Mouse (Mus musculus): ENCODE measurements around the gene Kcnip2. TPM values are rescaled to one million over a fixed set of nuclear protein-coding genes. Genes with fewer than 3 reads are reported as not detected.

The Kcnip2 gene
- 17.0 and 19.2 TPM in 2 replicates for polyA plus RNA-seq (2015; fragmentation: Nextera tagmentation; extraction: Ambion mirVana)

- H3K4me2 ChIP-seq (ENCODE audit: low read length), result peak within 1 kb of the TSS; percentile 92
- H3K27ac ChIP-seq (ENCODE audit: low read depth, low read length), result peak within 1 kb of the TSS; percentile 9; the same call in 1 of the 2 replicates
- ATAC-seq, result peak; percentile 48
- peaks cover 24% of the 10 kb centered on the region for H3K4me1 ChIP-seq (ENCODE audit: control insufficient read depth, insufficient read depth, low read depth, low read length)
- H3K4me3 ChIP-seq (ENCODE audit: low read length), result peak within 1 kb of the TSS; percentile 47
- H3K9ac ChIP-seq (ENCODE audit: low read depth, low read length), result peak within 1 kb of the TSS; percentile 61
- WGBS, result 1% methylated on average over 21 of the region's 29 CpGs
- H3K36me3 ChIP-seq (ENCODE audit: control insufficient read depth, insufficient read depth, low read length), result no peaks in the 10 kb centered on the region
- H3K27me3 ChIP-seq (replicated peaks; ENCODE audit: control insufficient read depth, insufficient read depth, low read length), result no peaks in the 10 kb centered on the region
- no peaks in the 10 kb centered on the region for H3K9me3 ChIP-seq (ENCODE audit: control insufficient read depth, low read length)
Observed at GRCm38 (mm10) chr19:45815831-45816405, at the start of gene Kcnip2. Gene Kcnip2 (minus strand): TSS chr19:45816061.

DNA sequence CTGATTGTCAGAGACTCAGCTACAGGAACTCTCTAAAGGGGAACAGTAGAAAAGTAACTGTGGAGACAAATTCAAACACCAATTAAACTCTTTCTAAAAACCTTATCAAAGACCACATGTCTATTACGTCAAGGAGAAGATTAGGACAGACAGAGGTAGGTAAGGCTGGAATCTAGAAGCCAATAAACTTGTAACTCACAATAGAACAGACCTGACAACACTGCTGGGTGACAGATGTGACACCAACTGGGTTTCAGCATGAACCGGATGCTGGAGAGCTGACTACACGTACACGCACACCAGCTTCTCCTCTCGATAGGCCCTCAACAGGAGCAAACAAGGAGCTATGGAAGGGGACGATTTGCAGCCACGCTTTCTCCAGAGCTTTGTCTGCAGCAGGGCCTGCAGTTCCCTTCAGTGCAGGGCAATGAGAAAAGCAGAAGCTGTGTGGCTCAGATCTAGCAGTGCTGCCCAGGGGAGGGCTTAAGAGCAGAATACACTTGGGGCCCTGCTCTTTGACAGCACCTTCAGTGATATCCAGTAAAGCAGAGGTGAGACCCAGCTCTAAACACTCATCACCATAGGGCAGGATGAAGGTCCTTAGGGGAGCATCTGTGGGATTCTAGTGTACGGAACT lies 39.5 kb upstream of the Kcnip2 start:
- WGBS, result 70% methylated on average over 8 of the region's 8 CpGs
- ATAC-seq, result no peak
- Histone ChIP-seq H3K4me1 (ENCODE audit: control insufficient read depth, insufficient read depth, low read depth, low read length) (peaks cover 3% of the 10 kb centered on the region; the same call in 1 of the 2 replicates), H3K27ac (ENCODE audit: low read depth, low read length) (no peak overlapping the region), H3K9ac (ENCODE audit: low read depth, low read length) (peak overlapping the region; percentile 13; the same call in 1 of the 2 replicates), H3K4me2 (ENCODE audit: low read length) (no peak overlapping the region), H3K4me3 (ENCODE audit: low read length) (no peak overlapping the region), H3K9me3 (ENCODE audit: control insufficient read depth, low read length) (no peaks in the 10 kb centered on the region), H3K36me3 (ENCODE audit: control insufficient read depth, insufficient read depth, low read length) (no peaks in the 10 kb centered on the region), H3K27me3 (replicated peaks; ENCODE audit: control insufficient read depth, insufficient read depth, low read length) (no peaks in the 10 kb centered on the region)

DNA sequence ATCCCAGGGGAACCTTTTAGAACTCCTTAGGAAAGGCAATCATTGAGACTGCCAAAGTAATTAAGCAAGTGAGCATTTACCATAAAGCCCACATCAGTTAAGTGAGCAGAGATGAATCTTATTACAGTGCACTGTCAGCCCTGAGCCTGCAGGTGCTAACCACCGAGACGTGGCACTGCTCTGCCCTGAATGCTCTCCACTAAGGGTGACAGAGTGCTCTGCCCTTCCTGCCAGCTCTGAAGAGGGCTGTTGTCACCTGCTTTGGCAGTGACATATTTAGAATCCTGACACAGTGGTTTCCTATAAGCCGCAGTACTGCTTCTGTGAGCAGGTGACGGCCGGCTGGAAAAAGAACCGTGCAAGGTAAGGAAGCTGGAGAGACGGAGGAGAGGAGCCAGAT lies 38.7 kb upstream of the Kcnip2 start:
- H3K36me3 ChIP-seq (ENCODE audit: control insufficient read depth, insufficient read depth, low read length), result no peaks in the 10 kb centered on the region
- H3K9me3 ChIP-seq (ENCODE audit: control insufficient read depth, low read length), result no peaks in the 10 kb centered on the region
- no peak overlapping the region for H3K4me3 ChIP-seq (ENCODE audit: low read length)
- peaks cover 3% of the 10 kb centered on the region; the same call in 1 of the 2 replicates for H3K4me1 ChIP-seq (ENCODE audit: control insufficient read depth, insufficient read depth, low read depth, low read length)
- H3K9ac ChIP-seq (ENCODE audit: low read depth, low read length), result no peak overlapping the region
- 62% methylated on average over 7 of the region's 7 CpGs for WGBS
- no peak overlapping the region for H3K27ac ChIP-seq (ENCODE audit: low read depth, low read length)
- ATAC-seq, result peak; percentile 67
- H3K27me3 ChIP-seq (replicated peaks; ENCODE audit: control insufficient read depth, insufficient read depth, low read length), result no peaks in the 10 kb centered on the region
- no peak overlapping the region for H3K4me2 ChIP-seq (ENCODE audit: low read length)

DNA sequence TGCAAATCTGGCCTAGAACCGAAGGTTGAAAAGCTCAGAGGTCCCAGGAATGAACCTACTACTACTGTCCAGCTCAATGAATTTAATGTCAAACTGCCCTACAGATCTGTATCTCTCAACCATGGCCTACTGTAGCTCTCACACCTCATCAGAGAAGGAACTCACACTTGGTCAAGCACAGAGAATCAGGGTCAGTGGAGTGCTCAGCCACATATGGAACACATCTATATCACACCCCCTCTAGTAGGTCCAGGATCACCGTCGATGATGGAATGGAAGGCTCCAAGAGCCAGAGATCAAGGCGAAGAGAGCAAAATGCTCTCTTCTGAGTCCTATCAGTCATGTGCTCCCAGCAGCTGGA lies 31.9 kb upstream of the Kcnip2 start:
- Histone ChIP-seq H3K4me3 (ENCODE audit: low read length) (no peak overlapping the region), H3K27ac (ENCODE audit: low read depth, low read length) (no peak overlapping the region), H3K9ac (ENCODE audit: low read depth, low read length) (no peak overlapping the region), H3K4me1 (ENCODE audit: control insufficient read depth, insufficient read depth, low read depth, low read length) (no peaks in the 10 kb centered on the region), H3K9me3 (ENCODE audit: control insufficient read depth, low read length) (no peaks in the 10 kb centered on the region), H3K36me3 (ENCODE audit: control insufficient read depth, insufficient read depth, low read length) (no peaks in the 10 kb centered on the region), H3K4me2 (ENCODE audit: low read length) (no peak overlapping the region), H3K27me3 (replicated peaks; ENCODE audit: control insufficient read depth, insufficient read depth, low read length) (no peaks in the 10 kb centered on the region)
- WGBS, result 93% methylated on average over 4 of the region's 4 CpGs
- no peak for ATAC-seq

DNA sequence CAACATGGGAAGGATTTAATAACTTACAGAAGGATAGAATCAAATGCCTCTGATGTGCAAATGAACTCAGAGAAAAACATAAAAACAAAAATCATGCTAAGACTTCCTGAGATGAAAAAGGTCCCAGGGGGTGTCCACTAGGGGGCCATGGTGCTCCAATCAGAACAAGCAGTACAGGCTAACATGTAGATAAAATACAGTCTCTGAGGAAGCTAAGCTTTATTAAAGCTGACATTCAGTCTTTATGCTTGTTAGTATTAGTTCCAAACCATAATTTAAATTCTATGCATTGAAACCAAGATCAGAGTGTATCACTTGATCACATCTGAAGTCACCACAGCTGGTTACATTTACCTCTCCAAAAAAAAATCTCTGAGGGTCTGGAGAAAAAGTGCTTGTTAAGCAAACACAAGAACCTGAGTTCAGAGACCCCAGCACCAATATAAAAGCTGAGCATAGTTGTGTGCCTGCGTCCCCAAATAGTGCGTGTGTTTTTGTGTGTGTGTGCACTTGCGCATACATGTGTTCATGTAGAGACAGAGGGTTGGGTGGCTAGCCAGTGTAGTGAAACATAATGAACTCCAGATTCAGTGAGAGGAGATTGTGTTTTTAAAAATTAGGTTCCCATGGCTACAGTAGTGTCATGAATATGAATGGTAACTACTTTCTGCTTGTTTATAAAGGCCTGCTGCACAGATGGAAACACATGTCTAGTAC lies 31.3 kb upstream of the Kcnip2 start:
- Histone ChIP-seq H3K4me1 (ENCODE audit: control insufficient read depth, insufficient read depth, low read depth, low read length) (no peaks in the 10 kb centered on the region), H3K9ac (ENCODE audit: low read depth, low read length) (no peak overlapping the region), H3K4me3 (ENCODE audit: low read length) (no peak overlapping the region), H3K36me3 (ENCODE audit: control insufficient read depth, insufficient read depth, low read length) (no peaks in the 10 kb centered on the region), H3K4me2 (ENCODE audit: low read length) (no peak overlapping the region), H3K27ac (ENCODE audit: low read depth, low read length) (no peak overlapping the region), H3K9me3 (ENCODE audit: control insufficient read depth, low read length) (no peaks in the 10 kb centered on the region), H3K27me3 (replicated peaks; ENCODE audit: control insufficient read depth, insufficient read depth, low read length) (no peaks in the 10 kb centered on the region)
- no peak for ATAC-seq
- 92% methylated on average over 3 of the region's 3 CpGs for WGBS

GRCm38 (mm10) chr19:45844209-45844608 lies 28.3 kb upstream of the Kcnip2 start:
- Histone ChIP-seq H3K27ac (ENCODE audit: low read depth, low read length) (no peak overlapping the region), H3K4me2 (ENCODE audit: low read length) (no peak overlapping the region), H3K4me3 (ENCODE audit: low read length) (no peak overlapping the region), H3K9me3 (ENCODE audit: control insufficient read depth, low read length) (no peaks in the 10 kb centered on the region), H3K27me3 (replicated peaks; ENCODE audit: control insufficient read depth, insufficient read depth, low read length) (no peaks in the 10 kb centered on the region), H3K9ac (ENCODE audit: low read depth, low read length) (no peak overlapping the region), H3K4me1 (ENCODE audit: control insufficient read depth, insufficient read depth, low read depth, low read length) (no peaks in the 10 kb centered on the region), H3K36me3 (ENCODE audit: control insufficient read depth, insufficient read depth, low read length) (no peaks in the 10 kb centered on the region)
- ATAC-seq, result no peak
- 27% methylated on average over 3 of the region's 3 CpGs for WGBS

DNA sequence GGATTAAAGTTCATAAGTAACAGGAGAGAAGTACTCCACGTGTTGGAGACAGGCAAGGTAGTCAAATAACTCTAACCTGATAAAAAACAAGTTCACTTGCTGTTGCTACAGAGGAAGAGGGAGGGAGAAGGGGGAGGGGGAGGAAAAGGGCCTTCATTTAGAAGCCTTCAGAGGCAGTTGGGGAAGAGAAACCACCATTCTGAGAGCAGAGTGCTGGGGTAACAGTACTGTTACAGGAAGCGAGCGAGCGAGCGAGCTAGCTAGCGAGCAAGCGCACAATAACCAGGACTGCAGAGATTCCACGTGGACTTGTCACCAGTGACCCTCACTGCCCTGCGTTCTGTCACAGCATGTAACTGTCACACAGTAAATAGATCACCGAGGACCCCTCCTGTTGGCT lies 27.6 kb upstream of the Kcnip2 start:
- H3K27me3 ChIP-seq (replicated peaks; ENCODE audit: control insufficient read depth, insufficient read depth, low read length), result no peaks in the 10 kb centered on the region
- H3K27ac ChIP-seq (ENCODE audit: low read depth, low read length), result no peak overlapping the region
- no peak overlapping the region for H3K4me3 ChIP-seq (ENCODE audit: low read length)
- no peak overlapping the region for H3K9ac ChIP-seq (ENCODE audit: low read depth, low read length)
- 44% methylated on average over 10 of the region's 10 CpGs for WGBS
- H3K4me1 ChIP-seq (ENCODE audit: control insufficient read depth, insufficient read depth, low read depth, low read length), result no peaks in the 10 kb centered on the region
- H3K9me3 ChIP-seq (ENCODE audit: control insufficient read depth, low read length), result no peaks in the 10 kb centered on the region
- no peak overlapping the region for H3K4me2 ChIP-seq (ENCODE audit: low read length)
- ATAC-seq, result no peak
- no peaks in the 10 kb centered on the region for H3K36me3 ChIP-seq (ENCODE audit: control insufficient read depth, insufficient read depth, low read length)

GRCm38 (mm10) chr19:45837050-45837994 lies 21.5 kb upstream of the Kcnip2 start:
- Histone ChIP-seq H3K9ac (ENCODE audit: low read depth, low read length) (no peak overlapping the region), H3K27ac (ENCODE audit: low read depth, low read length) (no peak overlapping the region), H3K36me3 (ENCODE audit: control insufficient read depth, insufficient read depth, low read length) (no peaks in the 10 kb centered on the region), H3K4me1 (ENCODE audit: control insufficient read depth, insufficient read depth, low read depth, low read length) (no peaks in the 10 kb centered on the region), H3K27me3 (replicated peaks; ENCODE audit: control insufficient read depth, insufficient read depth, low read length) (no peaks in the 10 kb centered on the region), H3K9me3 (ENCODE audit: control insufficient read depth, low read length) (no peaks in the 10 kb centered on the region), H3K4me2 (ENCODE audit: low read length) (no peak overlapping the region), H3K4me3 (ENCODE audit: low read length) (no peak overlapping the region)
- ATAC-seq, result peak; percentile 45; the same call in 1 of the 2 replicates
- 66% methylated on average over 12 of the region's 12 CpGs for WGBS
